Comparison of ENCODE assay signal across 22 mouse cellular contexts in genomic region chr8:8244599-8244998, GRCm38 (mm10).
"Had no signal": no experiment of that assay in that cellular context is flagged by ENCODE, and none has a peak within 500 bp of the region (broad histone marks: within the 10 kb centered on the region; RNA-seq: fewer than 3 reads in every experiment).

No protein-coding gene starts in this region.

- H3K4me3 ChIP-seq: liver, embryonic 15.5 days; lung, embryonic 15.5 days; midbrain, embryonic 10.5 days; midbrain, embryonic 12.5 days; myocyte; neural tube, embryonic 13.5 days; neural tube, embryonic 15.5 days had no signal

- H3K4me2 ChIP-seq: liver, embryonic 15.5 days; lung, embryonic 15.5 days; midbrain, embryonic 12.5 days; neural tube, embryonic 13.5 days; neural tube, embryonic 15.5 days had no signal

- H3K27ac ChIP-seq: liver, embryonic 15.5 days; lung, embryonic 15.5 days; macrophage; midbrain, embryonic 10.5 days; midbrain, embryonic 12.5 days; neural tube, embryonic 13.5 days; neural tube, embryonic 15.5 days had no signal

- H3K4me1 ChIP-seq: liver, embryonic 15.5 days; lung, embryonic 15.5 days had no signal

- H3K9ac ChIP-seq: liver, embryonic 15.5 days; liver, postnatal 0 days; lung, embryonic 15.5 days; midbrain, embryonic 12.5 days; neural tube, embryonic 13.5 days; neural tube, embryonic 15.5 days had no signal

- DNase-seq: liver, postnatal 0 days; lung, adult 2 months; lung, postnatal 14 days; lung, postnatal 36 days; midbrain, embryonic 14.5 days; retina, postnatal 1 day; right cerebral cortex, adult 18-20 months; right cerebral cortex, postnatal 25 days; right cerebral cortex, postnatal 4 days; thymus, adult 18-20 months; thymus, postnatal 14 days; thymus, postnatal 36 days had no signal

- H3K36me3 ChIP-seq: liver, embryonic 15.5 days; lung, embryonic 15.5 days; midbrain, embryonic 10.5 days; midbrain, embryonic 12.5 days; neural tube, embryonic 13.5 days; neural tube, embryonic 15.5 days had no signal

- H3K27me3 ChIP-seq: liver, embryonic 15.5 days; lung, embryonic 15.5 days; neural tube, embryonic 13.5 days; neural tube, embryonic 15.5 days had no signal

- H3K9me3 ChIP-seq: liver, embryonic 15.5 days; lung, embryonic 15.5 days; midbrain, embryonic 10.5 days; midbrain, embryonic 12.5 days; neural tube, embryonic 13.5 days; neural tube, embryonic 15.5 days had no signal

- ATAC-seq: liver, postnatal 0 days; lung, postnatal 0 days; midbrain, embryonic 16.5 days had no signal
